ENCODE assay signal across 16 mouse cellular contexts in genomic region chr5:35931296-35931695, GRCm38 (mm10). TPM values are rescaled to one million over a fixed set of nuclear protein-coding genes. Genes with fewer than 3 reads are reported as not detected.
DNase-seq lines count a peak whose midpoint lies in the region; ATAC-seq lines count a peak whose summit lies in the region.
"Had no signal": no experiment of that assay in that cellular context is flagged by ENCODE, and none has a peak within 500 bp of the region (broad histone marks: within the 10 kb centered on the region; RNA-seq: fewer than 3 reads in every experiment).

No protein-coding gene starts in this region.

- no peak for ATAC-seq in heart, embryonic 15.5 days (replicated peaks; ENCODE audit: insufficient number of reproducible peaks, insufficient read depth, low FRiP score, low read depth)
- ATAC-seq in lung, embryonic 15.5 days (ENCODE audit: borderline replicate concordance, extremely low read depth, low FRiP score, low TSS enrichment) = peak; percentile 24; the same call in 1 of the 2 replicates
- ATAC-seq in limb, embryonic 15.5 days (ENCODE audit: insufficient number of reproducible peaks, low FRiP score, low TSS enrichment, low read depth) = no peak
- no peak for ATAC-seq in erythroid progenitor cell, adult 5-6 weeks (replicated peaks; ENCODE audit: low FRiP score, poor library complexity, severe bottlenecking)
- ATAC-seq: liver, postnatal 0 days had no signal

- no peak overlapping the region for H3K9ac ChIP-seq in heart, embryonic 15.5 days
- no peak overlapping the region for H3K9ac ChIP-seq in lung, embryonic 15.5 days
- no peak overlapping the region for H3K9ac ChIP-seq in limb, embryonic 15.5 days
- H3K9ac ChIP-seq: forebrain, embryonic 12.5 days; hindbrain, embryonic 14.5 days; liver, postnatal 0 days had no signal

- peaks cover 5% of the 10 kb centered on the region for H3K36me3 ChIP-seq in heart, embryonic 15.5 days
- no peaks in the 10 kb centered on the region for H3K36me3 ChIP-seq in lung, embryonic 15.5 days
- H3K36me3 ChIP-seq in limb, embryonic 15.5 days = peaks cover 4% of the 10 kb centered on the region

- no peak overlapping the region for H3K4me2 ChIP-seq in heart, embryonic 15.5 days
- no peak overlapping the region for H3K4me2 ChIP-seq in lung, embryonic 15.5 days
- H3K4me2 ChIP-seq in limb, embryonic 15.5 days = no peak overlapping the region
- H3K4me2 ChIP-seq: forebrain, embryonic 12.5 days; hindbrain, embryonic 14.5 days; midbrain, embryonic 11.5 days had no signal

- peak overlapping the region; percentile 9; the same call in 1 of the 2 replicates for H3K27ac ChIP-seq in heart, embryonic 15.5 days
- peak overlapping the region; percentile 48 for H3K27ac ChIP-seq in lung, embryonic 15.5 days
- peak overlapping the region; percentile 27; the same call in 1 of the 2 replicates for H3K27ac ChIP-seq in limb, embryonic 15.5 days
- H3K27ac ChIP-seq: forebrain, embryonic 12.5 days; hindbrain, embryonic 14.5 days had no signal

- 25% methylated on average over 5 of the region's 5 CpGs for WGBS in heart, embryonic 15.5 days
- WGBS in lung, embryonic 15.5 days = 24% methylated on average over 5 of the region's 5 CpGs
- WGBS in limb, embryonic 15.5 days = 57% methylated on average over 5 of the region's 5 CpGs

- DNase-seq in heart, adult 8-10 months (ENCODE audit: low spot score) = no peak
- no peak for DNase-seq in lung, postnatal 25 days (ENCODE audit: low spot score)
- no peak for DNase-seq in urinary bladder, postnatal 4 days (ENCODE audit: low spot score in 2 of 2)
- DNase-seq: cerebellum, adult 2 months; gastrocnemius, postnatal 10 days; heart, postnatal 10 days; kidney, adult 11 months; kidney, postnatal 14 days; liver, postnatal 0 days had no signal

- peaks cover 68% of the 10 kb centered on the region for H3K4me1 ChIP-seq in heart, embryonic 15.5 days (replicated peaks)
- peaks cover 53% of the 10 kb centered on the region for H3K4me1 ChIP-seq in lung, embryonic 15.5 days
- H3K4me1 ChIP-seq in limb, embryonic 15.5 days = peaks cover 17% of the 10 kb centered on the region

- no peaks in the 10 kb centered on the region for H3K27me3 ChIP-seq in heart, embryonic 15.5 days
- no peaks in the 10 kb centered on the region for H3K27me3 ChIP-seq in lung, embryonic 15.5 days
- H3K27me3 ChIP-seq in limb, embryonic 15.5 days = no peaks in the 10 kb centered on the region
- H3K27me3 ChIP-seq: forebrain, embryonic 12.5 days had no signal

- no peaks in the 10 kb centered on the region for H3K9me3 ChIP-seq in heart, embryonic 15.5 days (replicated peaks)
- no peaks in the 10 kb centered on the region for H3K9me3 ChIP-seq in lung, embryonic 15.5 days
- no peaks in the 10 kb centered on the region for H3K9me3 ChIP-seq in limb, embryonic 15.5 days
- H3K9me3 ChIP-seq: forebrain, embryonic 12.5 days had no signal

- H3K4me3 ChIP-seq in heart, embryonic 15.5 days = no peak overlapping the region
- H3K4me3 ChIP-seq in lung, embryonic 15.5 days = no peak overlapping the region
- no peak overlapping the region for H3K4me3 ChIP-seq in limb, embryonic 15.5 days
- H3K4me3 ChIP-seq: forebrain, embryonic 12.5 days had no signal

RNA-seq across cellular contexts. Expression of gene Afap1, which starts 38.2 kb away (rescaled TPM):
- polyA plus RNA-seq in heart, embryonic 15.5 days (2015; fragmentation: Nextera tagmentation; extraction: Ambion mirVana) = 22.6 and 27.1 TPM in 2 replicates
- 10 to 100 TPM; 16.3 to 21.5 (median 20.7) TPM for total RNA-seq in heart, adult 8-10 months (2022)
- polyA plus RNA-seq in lung, embryonic 15.5 days (2015; fragmentation: Nextera tagmentation; extraction: Ambion mirVana) = 20.5 and 21.5 TPM in 2 replicates
- 21.6 and 23.2 TPM in 2 replicates for polyA plus RNA-seq in limb, embryonic 15.5 days (2015; fragmentation: Nextera tagmentation; extraction: Ambion mirVana)
- total RNA-seq in erythroid progenitor cell, adult 5-6 weeks (2015; ENCODE audit: low replicate concordance) = 1.3 and 2.9 TPM in 2 replicates
- 0.90 and 1.9 TPM in 2 replicates for total RNA-seq in erythroid progenitor cell, adult 5-6 weeks (2017; ENCODE audit: low replicate concordance)
